10 mouse cellular contexts compared by ENCODE assay signal in genomic region chr5:72904903-72905790, GRCm38 (mm10). TPM values are rescaled to one million over a fixed set of nuclear protein-coding genes. Genes with fewer than 3 reads are reported as not detected.
DNase-seq lines count a peak whose midpoint lies in the region; ATAC-seq and TF ChIP-seq lines count a peak whose summit lies in the region.
"Had no signal": no experiment of that assay in that cellular context is flagged by ENCODE, and none has a peak within 500 bp of the region (broad histone marks: within the 10 kb centered on the region; RNA-seq: fewer than 3 reads in every experiment).

No protein-coding gene starts in this region.

- H3K27ac ChIP-seq in embryonic facial prominence, embryonic 11.5 days (replicated peaks; ENCODE audit: low read depth, low read length): no peak overlapping the region
- no peak overlapping the region for H3K27ac ChIP-seq in embryonic facial prominence, embryonic 10.5 days (replicated peaks)
- H3K27ac ChIP-seq in heart, embryonic 13.5 days (replicated peaks): peak overlapping the region; percentile 96
- H3K27ac ChIP-seq in forebrain, postnatal 0 days (ENCODE audit: low read depth, low read length): no peak overlapping the region
- H3K27ac ChIP-seq: stomach, embryonic 15.5 days had no signal

- CTCF ChIA-PET in Patski (lab: Charles Lee): interaction anchor here (1.3 to 2.2 kb wide), 3 partner anchors 10 to 105 kb away, joined by 4 to 7 read pairs (median 5); no protein-coding TSS in a partner anchor

- H3K4me2 ChIP-seq in embryonic facial prominence, embryonic 11.5 days (ENCODE audit: low read depth, low read length): no peak overlapping the region
- peak overlapping the region; percentile 36 for H3K4me2 ChIP-seq in heart, embryonic 13.5 days
- H3K4me2 ChIP-seq in forebrain, postnatal 0 days (ENCODE audit: low read depth): no peak overlapping the region
- H3K4me2 ChIP-seq: stomach, embryonic 15.5 days had no signal

- ATAC-seq in embryonic facial prominence, embryonic 11.5 days (replicated peaks; ENCODE audit: insufficient number of reproducible peaks, low FRiP score, low TSS enrichment, low read depth): no peak
- ATAC-seq in Patski: peak; percentile 93
- peak; percentile 72; the same call in 1 of the 2 replicates for ATAC-seq in heart, embryonic 13.5 days (ENCODE audit: extremely low read depth, insufficient number of reproducible peaks, low FRiP score, low TSS enrichment)
- no peak for ATAC-seq in forebrain, postnatal 0 days

- DNase-seq in embryonic facial prominence, embryonic 11.5 days (ENCODE audit: low spot score): peak; percentile 12
- no peak for DNase-seq in embryonic facial prominence, embryonic 10.5 days (ENCODE audit: low spot score)
- DNase-seq in Patski (ENCODE audit: low read depth, low spot score): peak; percentile 77
- peak; percentile 38 for DNase-seq in lung, postnatal 14 days
- DNase-seq in forebrain, postnatal 0 days: no peak
- no peak for DNase-seq in spleen, postnatal 36 days (ENCODE audit: low spot score in 2 of 2)
- no peak for DNase-seq in frontal cortex, postnatal 36 days (ENCODE audit: low spot score in 2 of 2)
- DNase-seq: cerebellum, adult 18-20 months had no signal

- H3K4me1 ChIP-seq in embryonic facial prominence, embryonic 11.5 days (ENCODE audit: control insufficient read depth, insufficient read depth, low read length): no peaks in the 10 kb centered on the region
- no peaks in the 10 kb centered on the region for H3K4me1 ChIP-seq in embryonic facial prominence, embryonic 10.5 days
- peaks cover 55% of the 10 kb centered on the region for H3K4me1 ChIP-seq in heart, embryonic 13.5 days
- 0 out of 2 replicates have a peak, but pooled peaks cover 9% of the 10 kb centered on the region for H3K4me1 ChIP-seq in forebrain, postnatal 0 days (ENCODE audit: insufficient read depth)
- H3K4me1 ChIP-seq: stomach, embryonic 15.5 days had no signal

- no peak overlapping the region for H3K9ac ChIP-seq in embryonic facial prominence, embryonic 11.5 days (replicated peaks; ENCODE audit: low read length)
- H3K9ac ChIP-seq in heart, embryonic 13.5 days: peak overlapping the region; percentile 63; the same call in 1 of the 2 replicates
- no peak overlapping the region for H3K9ac ChIP-seq in forebrain, postnatal 0 days
- H3K9ac ChIP-seq: stomach, embryonic 15.5 days had no signal

- H3K4me3 ChIP-seq in embryonic facial prominence, embryonic 11.5 days (ENCODE audit: low read depth, low read length): no peak overlapping the region
- no peak overlapping the region for H3K4me3 ChIP-seq in embryonic facial prominence, embryonic 10.5 days
- H3K4me3 ChIP-seq in heart, embryonic 13.5 days: no peak overlapping the region
- no peak overlapping the region for H3K4me3 ChIP-seq in forebrain, postnatal 0 days (ENCODE audit: low read depth, low read length)
- H3K4me3 ChIP-seq: stomach, embryonic 15.5 days had no signal

- H3K9me3 ChIP-seq in embryonic facial prominence, embryonic 11.5 days (replicated peaks; ENCODE audit: control insufficient read depth, low read length): no peaks in the 10 kb centered on the region
- no peaks in the 10 kb centered on the region for H3K9me3 ChIP-seq in embryonic facial prominence, embryonic 10.5 days
- H3K9me3 ChIP-seq in heart, embryonic 13.5 days: no peaks in the 10 kb centered on the region
- no peaks in the 10 kb centered on the region for H3K9me3 ChIP-seq in forebrain, postnatal 0 days (ENCODE audit: low read length)
- H3K9me3 ChIP-seq: stomach, embryonic 15.5 days had no signal

- in situ Hi-C loops in Patski (cut with MboI; ENCODE audit: low pct_unique_long_range_greater_than_20kb): loop anchor here (5.0 kb wide), 1 partner anchor 162 kb away; no protein-coding TSS in a partner anchor

- no peaks in the 10 kb centered on the region for H3K27me3 ChIP-seq in embryonic facial prominence, embryonic 11.5 days (ENCODE audit: control insufficient read depth, insufficient read depth, low read length)
- no peaks in the 10 kb centered on the region for H3K27me3 ChIP-seq in embryonic facial prominence, embryonic 10.5 days (replicated peaks; ENCODE audit: low read depth, poor library complexity, severe bottlenecking)
- H3K27me3 ChIP-seq in Patski: no peaks in the 10 kb centered on the region
- H3K27me3 ChIP-seq in heart, embryonic 13.5 days (replicated peaks): no peaks in the 10 kb centered on the region
- H3K27me3 ChIP-seq in forebrain, postnatal 0 days (ENCODE audit: insufficient read depth, low read length): no peaks in the 10 kb centered on the region
- H3K27me3 ChIP-seq: stomach, embryonic 15.5 days had no signal

- no peaks in the 10 kb centered on the region for H3K36me3 ChIP-seq in embryonic facial prominence, embryonic 11.5 days (replicated peaks; ENCODE audit: control insufficient read depth, insufficient read depth, low read depth, low read length)
- H3K36me3 ChIP-seq in embryonic facial prominence, embryonic 10.5 days (replicated peaks): no peaks in the 10 kb centered on the region
- no peaks in the 10 kb centered on the region for H3K36me3 ChIP-seq in heart, embryonic 13.5 days
- H3K36me3 ChIP-seq in forebrain, postnatal 0 days (ENCODE audit: insufficient read depth): no peaks in the 10 kb centered on the region
- H3K36me3 ChIP-seq: stomach, embryonic 15.5 days had no signal

- POLR2A ChIA-PET in Patski (lab: Charles Lee): interaction anchor here (1.5 kb wide), 1 partner anchor 10 kb away, joined by 3 read pairs; no protein-coding TSS in a partner anchor

- WGBS in embryonic facial prominence, embryonic 11.5 days: 79% methylated on average over 18 of the region's 18 CpGs
- WGBS in embryonic facial prominence, embryonic 10.5 days: 82% methylated on average over 18 of the region's 18 CpGs
- WGBS in heart, embryonic 13.5 days: 48% methylated on average over 18 of the region's 18 CpGs
- 81% methylated on average over 18 of the region's 18 CpGs for WGBS in forebrain, postnatal 0 days

- TF ChIP-seq CTCF in Patski (IDR thresholded peaks at IDR 0.05): no peak
- TF ChIP-seq CTCF in forebrain, postnatal 0 days (IDR thresholded peaks at IDR 0.05; ENCODE audit: low read depth): no peak

RNA-seq across cellular contexts. Expression of gene Slain2, which starts 9.0 kb away (rescaled TPM):
- 25.3 and 26.7 TPM in 2 replicates for polyA plus RNA-seq in embryonic facial prominence, embryonic 11.5 days (2014; fragmentation: Nextera tagmentation; extraction: Ambion mirVana)
- 15.3 and 16.3 TPM in 2 replicates for polyA plus RNA-seq in embryonic facial prominence, embryonic 10.5 days (2016; fragmentation: Nextera tagmentation; extraction: Ambion mirVana)
- 50.4 TPM for polyA plus RNA-seq in Patski (2021)
- 17.0 and 18.1 TPM in 2 replicates for polyA plus RNA-seq in heart, embryonic 13.5 days (2015; fragmentation: Nextera tagmentation; extraction: Ambion mirVana)
- total RNA-seq in forebrain, postnatal 0 days (2014; rRNA removed): 43.4 and 48.2 TPM in 2 replicates
- polyA plus RNA-seq in forebrain, postnatal 0 days (2015; fragmentation: Nextera tagmentation; extraction: Ambion mirVana): 11.3 and 12.7 TPM in 2 replicates

RNA-seq across cellular contexts. Expression of gene Tec, which starts 36.9 kb away (rescaled TPM):
- 2.6 and 3.2 TPM in 2 replicates for polyA plus RNA-seq in embryonic facial prominence, embryonic 11.5 days (2014; fragmentation: Nextera tagmentation; extraction: Ambion mirVana)
- polyA plus RNA-seq in embryonic facial prominence, embryonic 10.5 days (2016; fragmentation: Nextera tagmentation; extraction: Ambion mirVana): 1.5 and 1.8 TPM in 2 replicates
- polyA plus RNA-seq in Patski (2021): 8.3 TPM
- polyA plus RNA-seq in heart, embryonic 13.5 days (2015; fragmentation: Nextera tagmentation; extraction: Ambion mirVana): 15.1 and 17.2 TPM in 2 replicates
- total RNA-seq in forebrain, postnatal 0 days (2014; rRNA removed): 4.0 and 6.9 TPM in 2 replicates
- polyA plus RNA-seq in forebrain, postnatal 0 days (2015; fragmentation: Nextera tagmentation; extraction: Ambion mirVana): 2.1 and 2.5 TPM in 2 replicates

Comparison
In these comparisons a context has a peak if more than half of its experiments do, and no peak if none do; other contexts are left out.
1. DNase-seq: peak in embryonic facial prominence, embryonic 11.5 days (single experiment), Patski (single experiment) and lung, postnatal 14 days (single experiment); none in embryonic facial prominence, embryonic 10.5 days (single experiment), forebrain, postnatal 0 days (single experiment), spleen, postnatal 36 days (0 of 2) and frontal cortex, postnatal 36 days (0 of 2).
2. ATAC-seq: peak in Patski (single experiment) and heart, embryonic 13.5 days (single experiment); none in embryonic facial prominence, embryonic 11.5 days (single experiment) and forebrain, postnatal 0 days (single experiment).